Mouse (Mus musculus): ENCODE data around the gene Nfatc2. TPM values are rescaled to one million over a fixed set of nuclear protein-coding genes. Genes with fewer than 3 reads are reported as not detected.

Nfatc2 gene
- polyA plus RNA-seq, 1 experiment: 1.6 TPM

DNA sequence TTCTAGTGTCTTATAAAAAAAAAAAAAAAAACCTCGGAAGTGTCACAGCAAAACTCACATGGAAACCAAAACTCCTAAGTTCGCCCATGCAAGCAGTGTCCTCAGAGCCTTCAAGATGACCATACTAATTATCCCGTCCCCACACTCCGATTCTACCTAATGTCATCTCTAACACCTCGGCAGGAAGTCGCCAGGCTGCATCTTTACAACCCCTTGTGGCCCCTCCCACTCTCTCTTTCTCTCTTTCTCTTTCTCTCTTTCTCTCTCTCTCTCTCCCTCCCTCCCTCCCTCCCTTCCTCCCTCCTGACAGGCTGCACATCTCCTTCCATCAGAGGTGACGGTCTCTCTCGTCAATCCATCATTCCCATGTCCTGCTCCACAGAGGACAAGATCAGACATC, 44.4 kb downstream of the Nfatc2 start:
- H3K27ac ChIP-seq (ENCODE audit: control insufficient read depth, insufficient read depth, low read depth, low read length, poor library complexity): no peak overlapping the region
- TF ChIP-seq CTCF (IDR thresholded peaks at IDR 0.05; ENCODE audit: control insufficient read depth, insufficient read depth, low read length) (no peak), POLR2A (IDR thresholded peaks at IDR 0.05; ENCODE audit: borderline replicate concordance, control insufficient read depth, low read depth, low read length) (no peak)
- peaks cover 3% of the 10 kb centered on the region for H3K4me1 ChIP-seq (ENCODE audit: control insufficient read depth, insufficient read depth, low read length)
- 57% methylated on average over 8 of the region's 8 CpGs for WGBS
- no peak overlapping the region for H3K4me3 ChIP-seq (replicated peaks; ENCODE audit: control insufficient read depth, low read depth, low read length)

- TF ChIP-seq POLR2A (IDR thresholded peaks at IDR 0.05; ENCODE audit: borderline replicate concordance, control insufficient read depth, low read depth, low read length): 0 out of 2 replicates have a peak, but pooled peaks have one; percentile 11
- no peak for TF ChIP-seq CTCF (IDR thresholded peaks at IDR 0.05; ENCODE audit: control insufficient read depth, insufficient read depth, low read length)
- 7% methylated on average over 23 of the region's 23 CpGs for WGBS
- H3K27ac ChIP-seq (ENCODE audit: control insufficient read depth, insufficient read depth, low read depth, low read length, poor library complexity): peak overlapping the region; percentile 80
Observed at GRCm38 (mm10) chr2:168555897-168556670, 45.4 kb downstream of the Nfatc2 start.

GRCm38 (mm10) chr2:168553541-168553961, 47.9 kb downstream of the Nfatc2 start:
- TF ChIP-seq CTCF (IDR thresholded peaks at IDR 0.05; ENCODE audit: control insufficient read depth, insufficient read depth, low read length) (no peak), POLR2A (IDR thresholded peaks at IDR 0.05; ENCODE audit: borderline replicate concordance, control insufficient read depth, low read depth, low read length) (no peak)
- WGBS: 26% methylated on average over 18 of the region's 18 CpGs
- H3K27ac ChIP-seq (ENCODE audit: control insufficient read depth, insufficient read depth, low read depth, low read length, poor library complexity): no peak overlapping the region
- no peak overlapping the region for H3K4me3 ChIP-seq (replicated peaks; ENCODE audit: control insufficient read depth, low read depth, low read length)
- peaks cover 3% of the 10 kb centered on the region for H3K4me1 ChIP-seq (ENCODE audit: control insufficient read depth, insufficient read depth, low read length)

More at GRCm38 (mm10) chr2:168555897-168556670, 45.4 kb downstream of the Nfatc2 start:
- Histone ChIP-seq H3K4me3 (replicated peaks; ENCODE audit: control insufficient read depth, low read depth, low read length) (peak overlapping the region; percentile 26), H3K4me1 (ENCODE audit: control insufficient read depth, insufficient read depth, low read length) (peaks cover 3% of the 10 kb centered on the region)

- no peak overlapping the region for H3K4me3 ChIP-seq (replicated peaks; ENCODE audit: control insufficient read depth, low read depth, low read length)
- H3K4me1 ChIP-seq (ENCODE audit: control insufficient read depth, insufficient read depth, low read length): peaks cover 3% of the 10 kb centered on the region
- 55% methylated on average over 5 of the region's 5 CpGs for WGBS
- H3K27ac ChIP-seq (ENCODE audit: control insufficient read depth, insufficient read depth, low read depth, low read length, poor library complexity): no peak overlapping the region
- TF ChIP-seq POLR2A (IDR thresholded peaks at IDR 0.05; ENCODE audit: borderline replicate concordance, control insufficient read depth, low read depth, low read length) (no peak), CTCF (IDR thresholded peaks at IDR 0.05; ENCODE audit: control insufficient read depth, insufficient read depth, low read length) (no peak)
Observed at GRCm38 (mm10) chr2:168552405-168552804, 49.1 kb downstream of the Nfatc2 start.

DNA sequence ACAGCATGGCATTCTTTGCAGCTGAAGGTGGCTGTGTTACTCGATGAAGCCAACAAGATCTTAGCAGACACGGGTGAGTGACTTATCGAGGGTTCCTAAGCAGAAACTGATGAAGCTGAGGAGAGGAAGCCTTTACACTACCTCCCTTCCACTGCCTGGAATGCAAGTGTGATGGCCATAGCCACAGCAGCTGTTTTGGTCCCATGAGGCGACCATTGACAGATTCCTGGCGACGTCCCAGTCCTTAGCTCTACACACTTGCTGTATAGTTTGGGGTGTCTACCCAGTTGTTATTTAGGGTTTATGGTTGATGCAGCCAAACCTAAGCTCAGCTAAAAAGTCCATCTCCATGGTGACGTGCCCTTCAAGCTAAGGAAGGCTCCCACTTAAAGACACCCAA, 50.2 kb downstream of the Nfatc2 start:
- H3K4me3 ChIP-seq (replicated peaks; ENCODE audit: control insufficient read depth, low read depth, low read length): no peak overlapping the region
- H3K27ac ChIP-seq (ENCODE audit: control insufficient read depth, insufficient read depth, low read depth, low read length, poor library complexity): no peak overlapping the region
- peaks cover 3% of the 10 kb centered on the region for H3K4me1 ChIP-seq (ENCODE audit: control insufficient read depth, insufficient read depth, low read length)
- TF ChIP-seq POLR2A (IDR thresholded peaks at IDR 0.05; ENCODE audit: borderline replicate concordance, control insufficient read depth, low read depth, low read length): no peak
- TF ChIP-seq CTCF (IDR thresholded peaks at IDR 0.05; ENCODE audit: control insufficient read depth, insufficient read depth, low read length): no peak
- 80% methylated on average over 7 of the region's 7 CpGs for WGBS

DNA sequence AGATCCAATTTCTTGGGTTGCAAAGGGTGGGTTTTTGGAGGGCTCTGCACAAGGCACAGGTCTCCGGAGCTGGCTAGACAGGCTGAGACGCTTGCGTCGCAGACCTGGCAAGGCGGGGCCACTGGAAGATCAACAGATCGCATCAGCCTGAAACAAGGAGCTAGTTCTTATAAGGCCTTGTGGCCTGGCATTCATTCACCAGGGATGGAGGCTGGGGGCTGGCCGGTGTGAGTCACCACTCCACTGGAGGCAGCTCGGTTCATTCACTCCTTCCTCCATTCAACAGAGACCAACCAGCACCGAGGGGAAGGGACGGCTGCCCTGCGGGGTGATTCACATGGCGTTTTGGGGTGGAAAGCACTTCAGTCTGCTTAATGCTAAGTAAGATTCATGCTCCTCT, 52.1 kb downstream of the Nfatc2 start:
- Histone ChIP-seq H3K4me1 (ENCODE audit: control insufficient read depth, insufficient read depth, low read length) (no peaks in the 10 kb centered on the region), H3K4me3 (replicated peaks; ENCODE audit: control insufficient read depth, low read depth, low read length) (no peak overlapping the region), H3K27ac (ENCODE audit: control insufficient read depth, insufficient read depth, low read depth, low read length, poor library complexity) (no peak overlapping the region)
- no peak for TF ChIP-seq CTCF (IDR thresholded peaks at IDR 0.05; ENCODE audit: control insufficient read depth, insufficient read depth, low read length)
- TF ChIP-seq POLR2A (IDR thresholded peaks at IDR 0.05; ENCODE audit: borderline replicate concordance, control insufficient read depth, low read depth, low read length): no peak
- 86% methylated on average over 12 of the region's 12 CpGs for WGBS

DNA sequence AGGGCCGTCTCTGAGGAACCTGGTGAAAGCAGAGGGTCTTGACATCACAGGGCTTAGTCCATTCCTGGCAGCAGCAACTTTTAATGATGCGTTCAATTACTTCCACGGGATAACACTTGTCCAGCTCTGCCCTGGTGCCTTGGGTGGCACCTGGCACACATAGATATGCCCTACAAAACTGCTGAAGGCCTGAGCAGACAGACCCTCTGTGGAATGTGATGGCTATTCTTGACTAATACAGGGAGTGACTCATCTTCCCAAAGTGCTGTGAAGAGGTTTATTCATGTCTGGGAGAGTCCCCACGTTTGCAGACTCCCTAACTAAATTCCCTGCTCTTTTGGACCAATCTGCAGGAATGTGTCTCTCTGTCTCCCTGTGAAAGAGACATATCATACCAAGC, 53.4 kb downstream of the Nfatc2 start:
- TF ChIP-seq CTCF (IDR thresholded peaks at IDR 0.05; ENCODE audit: control insufficient read depth, insufficient read depth, low read length) (no peak), POLR2A (IDR thresholded peaks at IDR 0.05; ENCODE audit: borderline replicate concordance, control insufficient read depth, low read depth, low read length) (no peak)
- H3K4me3 ChIP-seq (replicated peaks; ENCODE audit: control insufficient read depth, low read depth, low read length): no peak overlapping the region
- no peaks in the 10 kb centered on the region for H3K4me1 ChIP-seq (ENCODE audit: control insufficient read depth, insufficient read depth, low read length)
- H3K27ac ChIP-seq (ENCODE audit: control insufficient read depth, insufficient read depth, low read depth, low read length, poor library complexity): no peak overlapping the region
- WGBS: 73% methylated on average over 4 of the region's 4 CpGs

DNA sequence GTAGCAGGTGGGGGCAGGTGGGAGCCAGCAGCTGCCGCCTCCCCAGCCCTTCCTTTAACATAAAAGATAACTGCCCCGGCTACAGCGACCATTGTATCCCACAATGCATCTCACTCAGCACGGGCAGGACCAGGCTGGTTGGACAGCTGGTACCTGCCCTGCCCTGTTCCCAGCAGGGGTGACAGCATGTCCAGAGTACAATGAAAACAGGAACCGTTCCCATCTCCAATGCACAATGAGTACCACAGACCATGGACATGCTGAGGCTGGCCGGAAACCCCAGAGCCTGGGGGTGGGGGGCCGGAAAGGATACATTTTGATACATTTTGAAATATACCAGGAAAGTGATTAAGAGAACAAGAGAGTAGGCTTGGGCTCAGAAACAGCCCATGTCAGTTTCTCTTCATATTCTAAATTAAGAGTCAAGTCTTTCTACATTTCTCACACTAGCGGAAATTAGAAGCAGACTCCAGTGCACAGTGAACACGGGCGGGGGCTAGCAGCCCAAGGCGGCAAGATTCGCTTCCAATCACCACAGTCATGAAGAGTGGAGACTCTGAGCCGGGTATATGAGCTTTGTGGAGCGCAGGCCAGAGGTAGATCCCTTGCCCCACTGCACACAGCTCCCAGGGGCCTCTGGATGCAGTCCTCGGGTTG, 55.4 kb downstream of the Nfatc2 start:
- TF ChIP-seq POLR2A (IDR thresholded peaks at IDR 0.05; ENCODE audit: borderline replicate concordance, control insufficient read depth, low read depth, low read length): no peak
- WGBS: 74% methylated on average over 15 of the region's 15 CpGs
- Histone ChIP-seq H3K27ac (ENCODE audit: control insufficient read depth, insufficient read depth, low read depth, low read length, poor library complexity) (no peak overlapping the region), H3K4me1 (ENCODE audit: control insufficient read depth, insufficient read depth, low read length) (no peaks in the 10 kb centered on the region; the same call in 1 of the 2 replicates), H3K4me3 (replicated peaks; ENCODE audit: control insufficient read depth, low read depth, low read length) (no peak overlapping the region)

All from bone marrow, adult 2 months (tissue).